Mouse (Mus musculus): Measurements from ENCODE around the gene Cmc4. TPM values are rescaled to one million over a fixed set of nuclear protein-coding genes. Genes with fewer than 3 reads are reported as not detected.

The Cmc4 gene
- 7.1 to 17.9 TPM (median 7.3 TPM) in 3 replicates for total RNA-seq (2017)

GRCm38 (mm10) chrX:75415936-75416785 is at the start of gene Cmc4, which contains the start of the genes Mtcp1 and Brcc3:
Gene Cmc4 (minus strand): TSS chrX:75416584.
Gene Mtcp1 (minus strand): TSS chrX:75416588.
Gene Brcc3 (plus strand): TSS chrX:75416628.
- peak; percentile 98 for ATAC-seq (replicated peaks; ENCODE audit: insufficient number of reproducible peaks, low FRiP score, low TSS enrichment, poor library complexity, severe bottlenecking)

- no peak for ATAC-seq (replicated peaks; ENCODE audit: insufficient number of reproducible peaks, low FRiP score, low TSS enrichment, poor library complexity, severe bottlenecking)
Observed at GRCm38 (mm10) chrX:75454597-75454996, 38.2 kb upstream of the Cmc4 start.

DNA sequence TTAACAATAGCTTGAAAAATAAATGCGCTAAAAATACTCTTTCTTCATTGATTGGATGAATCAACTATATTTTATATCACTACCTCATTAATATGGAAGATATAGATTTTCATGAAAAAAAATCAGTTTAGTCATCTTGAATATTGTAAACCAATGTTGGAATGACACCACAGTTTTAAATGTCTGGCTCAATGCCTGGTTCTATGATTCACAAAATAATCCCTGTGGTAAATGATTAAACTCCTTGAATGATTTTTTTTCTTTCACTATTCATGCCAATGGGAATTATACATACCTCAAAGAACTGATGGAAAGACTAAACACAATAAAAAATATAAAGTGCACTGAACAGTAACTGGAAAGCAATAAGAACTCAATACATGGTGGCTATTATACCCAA is 6.7 kb downstream of the Cmc4 start:
- ATAC-seq (replicated peaks; ENCODE audit: insufficient number of reproducible peaks, low FRiP score, low TSS enrichment, poor library complexity, severe bottlenecking), result no peak

DNA sequence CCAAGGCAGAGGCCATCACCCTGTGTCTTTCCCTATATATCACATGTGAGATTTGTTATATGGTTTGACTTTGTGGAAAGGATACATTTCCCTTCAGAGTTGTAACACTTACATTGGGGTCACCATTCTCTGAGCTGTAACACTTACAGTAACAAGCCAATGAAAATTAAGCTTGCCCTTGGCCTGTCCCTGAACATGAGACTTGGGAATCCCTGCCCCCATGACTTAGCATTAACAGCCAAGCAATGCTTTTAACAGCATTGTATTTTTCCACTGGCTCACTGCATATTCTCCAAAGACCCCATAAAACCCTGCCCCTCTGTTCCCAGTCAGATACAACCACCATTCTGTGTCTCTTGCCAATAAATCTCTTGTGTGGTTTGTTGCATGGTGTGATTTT is 13.0 kb downstream of the Cmc4 start:
- ATAC-seq (replicated peaks; ENCODE audit: insufficient number of reproducible peaks, low FRiP score, low TSS enrichment, poor library complexity, severe bottlenecking), result no peak

GRCm38 (mm10) chrX:75402668-75403067 is 13.7 kb downstream of the Cmc4 start:
- ATAC-seq (replicated peaks; ENCODE audit: insufficient number of reproducible peaks, low FRiP score, low TSS enrichment, poor library complexity, severe bottlenecking), result no peak

GRCm38 (mm10) chrX:75399471-75399870 is 16.9 kb downstream of the Cmc4 start:
- no peak for ATAC-seq (replicated peaks; ENCODE audit: insufficient number of reproducible peaks, low FRiP score, low TSS enrichment, poor library complexity, severe bottlenecking)

GRCm38 (mm10) chrX:75382195-75382771 is 34.1 kb downstream of the Cmc4 start, which contains the start of the genes Fundc2 and F8:
Gene Fundc2 (plus strand): TSS chrX:75382399.
Gene F8 (minus strand): TSS chrX:75382615.
- peak; percentile 53; the same call in 1 of the 2 replicates for ATAC-seq (replicated peaks; ENCODE audit: insufficient number of reproducible peaks, low FRiP score, low TSS enrichment, poor library complexity, severe bottlenecking)

DNA sequence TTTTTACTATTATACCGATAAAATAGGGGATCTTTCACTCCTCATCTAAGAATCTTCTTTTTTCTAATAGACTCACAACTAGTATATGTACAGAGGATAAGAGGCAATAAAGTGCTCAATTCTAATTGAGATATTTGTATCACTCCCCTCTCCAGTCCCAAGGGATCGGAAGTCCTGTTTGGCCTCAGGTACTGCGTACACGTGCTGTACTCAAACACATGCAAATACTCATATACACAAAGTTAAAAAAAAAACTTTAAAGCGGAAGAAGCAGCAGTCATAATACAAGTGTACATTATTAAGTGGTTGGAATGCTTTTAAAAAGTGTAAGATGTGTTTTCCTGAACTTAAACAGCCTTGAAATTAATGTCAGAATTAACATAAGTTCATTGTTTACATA is 34.7 kb downstream of the Cmc4 start:
- no peak for ATAC-seq (replicated peaks; ENCODE audit: insufficient number of reproducible peaks, low FRiP score, low TSS enrichment, poor library complexity, severe bottlenecking)

GRCm38 (mm10) chrX:75381176-75381575 is 35.2 kb downstream of the Cmc4 start:
- ATAC-seq (replicated peaks; ENCODE audit: insufficient number of reproducible peaks, low FRiP score, low TSS enrichment, poor library complexity, severe bottlenecking), result no peak

DNA sequence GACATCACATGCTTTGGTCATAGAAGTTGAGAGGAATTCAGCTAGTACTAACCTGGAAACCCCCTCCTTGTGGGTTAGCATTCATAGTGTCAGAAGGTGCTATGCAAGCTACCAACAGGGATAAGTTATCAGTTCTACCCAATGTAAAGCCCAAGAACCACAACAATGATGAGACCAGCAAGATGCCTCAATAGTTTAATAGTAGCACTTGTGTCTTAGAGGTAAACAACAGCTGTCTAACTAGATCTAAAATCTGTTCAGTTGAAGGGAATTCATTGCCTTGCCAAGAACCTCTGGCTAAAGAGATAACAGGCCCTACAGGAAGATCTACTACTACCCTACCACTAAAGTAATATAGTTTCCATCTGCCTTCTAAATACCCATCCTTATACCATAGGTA is 39.6 kb downstream of the Cmc4 start:
- no peak for ATAC-seq (replicated peaks; ENCODE audit: insufficient number of reproducible peaks, low FRiP score, low TSS enrichment, poor library complexity, severe bottlenecking)

- ATAC-seq (replicated peaks; ENCODE audit: insufficient number of reproducible peaks, low FRiP score, low TSS enrichment, poor library complexity, severe bottlenecking), result no peak
Observed at GRCm38 (mm10) chrX:75372666-75373425, 43.5 kb downstream of the Cmc4 start.

DNA sequence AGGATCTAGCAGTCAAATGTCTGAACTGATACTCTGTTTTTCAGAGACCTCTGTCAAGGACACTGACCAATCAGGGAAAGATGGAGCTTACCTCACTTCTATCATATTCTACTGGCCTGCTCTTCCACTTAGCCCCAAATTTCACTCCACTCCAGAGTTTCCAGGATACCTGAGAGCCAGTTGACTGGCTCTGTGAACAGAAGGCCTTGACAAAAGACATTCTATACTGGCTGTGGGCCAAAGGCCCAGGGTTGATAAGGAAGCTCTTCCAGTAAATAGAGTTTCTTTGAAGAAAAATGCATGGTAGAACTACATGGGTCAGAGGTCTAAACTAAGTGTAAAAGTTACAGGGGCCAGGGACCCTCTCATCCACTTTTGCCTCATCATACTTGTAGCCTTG is 46.2 kb downstream of the Cmc4 start:
- no peak for ATAC-seq (replicated peaks; ENCODE audit: insufficient number of reproducible peaks, low FRiP score, low TSS enrichment, poor library complexity, severe bottlenecking)

Other genes starting within 250 kb of the Cmc4 start
- gene Fundc2, start 34.2 kb downstream of the Cmc4 start, total RNA-seq (2017), result 12.1 to 19.3 TPM (median 17.4 TPM) in 3 replicates
- 0.10 TPM in 2 of 3 replicates, not detected in the other for gene F8, start 34.0 kb downstream of the Cmc4 start, total RNA-seq (2017)
- 11.3 to 38.8 TPM (median 13.1 TPM) in 3 replicates for gene Mtcp1, start within 50 bp of the Cmc4 start, total RNA-seq (2017)
- gene Brcc3, start within 50 bp of the Cmc4 start, total RNA-seq (2017), result 30.2 to 38.9 TPM (median 34.0 TPM) in 3 replicates
- 112 to 152 TPM (median 121 TPM) in 3 replicates for gene Vbp1, start 97.7 kb upstream of the Cmc4 start, total RNA-seq (2017)
- 0.11 to 0.49 TPM in 2 of 3 replicates, not detected in the other for gene Rab39b, start 161.6 kb upstream of the Cmc4 start, total RNA-seq (2017)